Mouse (Mus musculus) frontal cortex, postnatal 36 days (tissue): ENCODE data around the gene Immp1l.

ENCODE experiments used
- DNase-seq, 2 experiments: peaks; one replicate each; pipeline ENCODE4 v3.0.0; 2022; ENCODE audit warnings: low spot score in 2 of 2

Immp1l gene

GRCm38 (mm10) chr2:105903896-105904756 is at the start of gene Immp1l, which contains the start of gene Elp4:
TSS of gene Immp1l (plus strand) at chr2:105904638.
TSS of gene Elp4 (minus strand) at chr2:105904564.
- DNase-seq, result peak; percentile 97 to 99

- peak; percentile 9 to 46 for DNase-seq
Observed at GRCm38 (mm10) chr2:105854740-105855139, 49.7 kb upstream of the Immp1l start.

- DNase-seq, result no peak
Observed at GRCm38 (mm10) chr2:105873403-105873802, 31.0 kb upstream of the Immp1l start.

GRCm38 (mm10) chr2:105890816-105891215 is 13.6 kb upstream of the Immp1l start:
- DNase-seq, result no peak

- no peak for DNase-seq
Observed at GRCm38 (mm10) chr2:105904757-105905146, 314 bp downstream of the Immp1l start.

- peak in 1 of 2 experiments; percentile 12 for DNase-seq
Observed at GRCm38 (mm10) chr2:105908351-105908750, 3.9 kb downstream of the Immp1l start.

GRCm38 (mm10) chr2:105910611-105911010 is 6.2 kb downstream of the Immp1l start:
- no peak for DNase-seq

GRCm38 (mm10) chr2:105913655-105914366 is 9.4 kb downstream of the Immp1l start:
- no peak for DNase-seq

GRCm38 (mm10) chr2:105916671-105917070 is 12.2 kb downstream of the Immp1l start:
- DNase-seq, result no peak

GRCm38 (mm10) chr2:105917623-105918346 is 13.3 kb downstream of the Immp1l start:
- no peak for DNase-seq

- DNase-seq, result no peak
Observed at GRCm38 (mm10) chr2:105950131-105950530, 45.7 kb downstream of the Immp1l start.

- no peak for DNase-seq
Observed at GRCm38 (mm10) chr2:105951350-105951940, 47.0 kb downstream of the Immp1l start.

GRCm38 (mm10) chr2:105953862-105954261 is 49.4 kb downstream of the Immp1l start:
- no peak for DNase-seq

- no peak for DNase-seq
Observed at GRCm38 (mm10) chr2:105963447-105963846, 59.0 kb downstream of the Immp1l start.

- DNase-seq, result no peak
Observed at GRCm38 (mm10) chr2:105973941-105974340, 69.5 kb downstream of the Immp1l start.

GRCm38 (mm10) chr2:105978065-105978464 is 73.6 kb downstream of the Immp1l start:
- DNase-seq, result no peak

- no peak for DNase-seq
Observed at GRCm38 (mm10) chr2:105985206-105985605, 80.8 kb downstream of the Immp1l start.

- no peak for DNase-seq
Observed at GRCm38 (mm10) chr2:105987131-105987530, 82.7 kb downstream of the Immp1l start.

GRCm38 (mm10) chr2:105987999-105988398 is 83.6 kb downstream of the Immp1l start:
- no peak for DNase-seq

GRCm38 (mm10) chr2:106002835-106003739 is 98.6 kb downstream of the Immp1l start, which contains the start of gene Dnajc24:
TSS of gene Dnajc24 (minus strand) at chr2:106003549.
- peak; percentile 93 to 95 for DNase-seq

GRCm38 (mm10) chr2:106008415-106008814 is 104.0 kb downstream of the Immp1l start:
- DNase-seq, result no peak
